Mouse (Mus musculus) activated CD4-positive, CD25-positive, alpha-beta regulatory T cell, adult 9 weeks (primary cell): Measurements from ENCODE around the gene Cep70. TPM values are rescaled to one million over a fixed set of nuclear protein-coding genes. Genes with fewer than 3 reads are reported as not detected.

ENCODE experiments used
- polyA plus RNA-seq: library from polyadenylated mRNA; unstranded; fragments of 100-300 nt; shearing (Covaris generic); gene quantifications from one replicate; pipeline ENCODE4 v1.2.1, GENCODE M21; 2017

Gene Cep70
- polyA plus RNA-seq: 17.3 TPM

DNA sequence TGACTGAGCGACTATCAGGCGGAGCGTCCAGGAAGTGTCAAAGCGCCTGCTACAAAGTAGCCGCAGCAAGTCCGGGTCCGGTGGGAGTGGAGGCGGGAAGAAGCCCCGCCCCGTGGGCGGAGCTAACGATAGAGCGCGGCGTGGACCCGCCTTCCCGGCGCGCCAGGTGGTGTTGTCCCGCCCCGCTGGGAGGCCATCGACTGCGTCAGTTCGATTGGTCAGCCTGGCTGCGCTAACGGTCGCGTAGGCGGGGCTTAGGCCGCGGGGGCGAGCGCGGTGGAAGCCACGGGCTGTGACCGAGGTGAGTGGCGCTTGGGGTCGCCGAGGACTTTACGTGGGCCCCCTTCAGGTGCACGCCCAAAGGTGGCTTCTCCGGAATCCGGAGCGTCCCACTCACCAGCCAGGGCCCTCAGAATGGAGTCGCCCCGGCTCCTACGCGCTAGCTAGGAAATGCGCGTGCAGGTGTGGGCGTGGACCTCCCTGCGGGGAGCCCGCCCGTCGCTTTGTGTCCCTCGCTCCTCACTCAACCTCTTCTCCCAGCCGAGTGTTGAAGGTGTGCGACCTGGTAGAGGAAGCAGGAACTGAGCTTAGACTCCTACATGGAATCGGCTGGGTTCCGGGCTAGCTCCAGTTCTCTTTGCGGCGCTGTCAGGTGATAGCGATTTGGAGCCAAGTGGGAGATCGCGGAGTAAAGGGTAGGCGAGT, at the start of gene Cep70:
TSS of gene Cep70 (plus strand) at position 178 of the 705 bp plus-strand sequence.

DNA sequence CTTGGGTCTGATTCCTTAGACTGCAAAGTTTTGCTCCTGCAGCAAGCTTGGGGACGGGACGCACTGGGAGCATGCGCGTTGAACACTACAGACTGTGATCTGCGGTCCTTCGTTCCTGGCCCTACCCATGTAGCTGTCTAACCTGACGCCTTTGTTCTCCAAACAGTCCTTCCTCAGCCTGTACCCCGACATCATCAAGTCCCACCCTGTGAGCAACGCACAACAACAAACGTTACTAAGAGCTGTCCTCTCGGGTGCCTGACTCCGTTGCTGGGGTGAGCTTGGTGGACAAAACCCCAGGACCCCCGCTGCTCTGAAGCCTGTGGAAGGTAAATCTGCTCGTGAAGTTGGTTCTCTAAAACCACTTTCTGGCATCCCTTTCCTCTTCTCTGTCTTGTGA, 6.0 kb upstream of the Cep70 start, which contains the start of gene Faiml:
TSS of gene Faiml (minus strand) at position 101 of the 400 bp plus-strand sequence.

Other genes with a start within 250 kb of the Cep70 start
- gene Gm1123, start 207.7 kb upstream of the Cep70 start, polyA plus RNA-seq: 1.2 TPM
- 2.3 TPM for gene Pik3cb, start 102.7 kb upstream of the Cep70 start, polyA plus RNA-seq
- gene Faiml, start 6.1 kb upstream of the Cep70 start, polyA plus RNA-seq: not detected
- not detected for gene Esyt3, start 115.2 kb downstream of the Cep70 start, polyA plus RNA-seq
- gene Mras, start 194.0 kb downstream of the Cep70 start, polyA plus RNA-seq: not detected
- not detected for gene Nme9, start 208.1 kb downstream of the Cep70 start, polyA plus RNA-seq